Mouse (Mus musculus) hindbrain, embryonic 13.5 days (tissue): ENCODE data around the gene Lrrc10. TPM values are rescaled to one million over a fixed set of nuclear protein-coding genes. Genes with fewer than 3 reads are reported as not detected.
"Not testable (repeated sequence)": the region's sequence is repeated elsewhere in the genome, so short reads cannot be mapped to it uniquely, and the experiment has no call there.

ENCODE experiments used
- ATAC-seq: fragments of 200-750 bp; cut with Nextera tagmentation; 2 replicates; pipeline ENCODE4 v1.8.0; 2017; ENCODE audit warnings: moderate TSS enrichment; ENCODE audit not compliant: low FRiP score
- H3K27ac ChIP-seq: fragments of 300-500 bp; sonication (generic); 2 replicates; pipeline ENCODE4 v1.5.1; 2015; ENCODE audit warnings: inconsistent platforms, mild to moderate bottlenecking, moderate library complexity
- H3K27me3 ChIP-seq: fragments of 300-500 bp; sonication (generic); 2 replicates; pipeline ENCODE4 v1.6.1; 2015; ENCODE audit warnings: mild to moderate bottlenecking, inconsistent platforms
- H3K36me3 ChIP-seq: fragments of 300-500 bp; sonication (generic); 2 replicates; pipeline ENCODE4 v1.6.1; 2015; ENCODE audit warnings: mild to moderate bottlenecking, inconsistent platforms
- H3K4me1 ChIP-seq: fragments of 300-500 bp; sonication (generic); replicated peaks from 2 replicates; pipeline ENCODE4 v1.6.1; 2015; ENCODE audit warnings: inconsistent platforms
- H3K4me2 ChIP-seq: fragments of 300-500 bp; sonication (generic); 2 replicates; pipeline ENCODE4 v1.6.1; 2015; ENCODE audit warnings: inconsistent platforms, mild to moderate bottlenecking, moderate library complexity
- H3K4me3 ChIP-seq: fragments of 300-500 bp; sonication (generic); 2 replicates; pipeline ENCODE4 v1.5.1; 2015; ENCODE audit warnings: mild to moderate bottlenecking, inconsistent platforms
- H3K9ac ChIP-seq: fragments of 300-500 bp; sonication (generic); 2 replicates; pipeline ENCODE4 v1.6.1; 2015; ENCODE audit warnings: mild to moderate bottlenecking, inconsistent platforms
- H3K9me3 ChIP-seq: fragments of 300-500 bp; sonication (generic); 2 replicates; pipeline ENCODE4 v1.6.1; 2016; ENCODE audit warnings: inconsistent platforms
- WGBS: fragments of 180-500 bp; shearing (Covaris S2); methylation state at CpG from one replicate; pipeline ENCODE4 v1.1.7; 2015; 5-methylcytosine and 5-hydroxymethylcytosine counted together
- polyA plus RNA-seq: library from polyadenylated mRNA; unstranded; fragments of >200 nt; fragmentation: Nextera tagmentation; extraction: Ambion mirVana; gene quantifications from 2 replicates; pipeline ENCODE4 v1.2.1, GENCODE M21; 2015

Lrrc10 gene
- polyA plus RNA-seq, 1 experiment from 2014 or later: not detected

DNA sequence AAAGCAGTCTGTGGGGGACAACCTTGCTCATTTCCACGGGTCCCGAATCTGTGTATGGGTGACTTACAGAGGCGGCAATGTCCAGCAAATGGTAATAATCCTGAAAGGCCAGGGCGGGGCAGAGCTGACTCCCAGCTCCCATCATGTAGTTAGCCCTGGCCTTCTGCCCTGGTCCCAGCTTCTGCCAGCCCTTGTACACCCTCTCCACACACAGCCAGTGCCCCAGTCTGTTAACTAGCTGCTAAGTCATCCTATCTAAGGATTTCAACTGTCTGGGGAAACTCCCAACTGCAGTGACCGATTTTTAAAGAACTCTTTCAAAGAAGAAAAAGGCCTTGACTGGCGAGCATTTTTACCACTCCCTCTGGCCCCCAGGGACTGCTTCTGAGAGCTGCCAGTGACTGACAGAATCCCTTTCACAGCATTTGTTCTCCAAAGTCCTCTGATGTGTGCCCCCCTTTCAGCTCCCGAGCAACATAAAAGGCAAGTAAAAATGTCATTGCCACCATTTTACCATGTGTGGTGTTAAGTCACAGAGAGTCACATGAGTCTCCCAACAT is 26.8 kb upstream of the Lrrc10 start:
- ATAC-seq: no peak
- no peaks in the 10 kb centered on the region for H3K9me3 ChIP-seq
- peaks cover 23% of the 10 kb centered on the region for H3K4me1 ChIP-seq
- H3K27ac ChIP-seq: no peak overlapping the region
- H3K27me3 ChIP-seq: no peaks in the 10 kb centered on the region
- no peak overlapping the region for H3K4me3 ChIP-seq
- no peak overlapping the region for H3K9ac ChIP-seq
- no peak overlapping the region for H3K4me2 ChIP-seq
- WGBS: 42% methylated on average over 7 of the region's 7 CpGs
- no peaks in the 10 kb centered on the region for H3K36me3 ChIP-seq

DNA sequence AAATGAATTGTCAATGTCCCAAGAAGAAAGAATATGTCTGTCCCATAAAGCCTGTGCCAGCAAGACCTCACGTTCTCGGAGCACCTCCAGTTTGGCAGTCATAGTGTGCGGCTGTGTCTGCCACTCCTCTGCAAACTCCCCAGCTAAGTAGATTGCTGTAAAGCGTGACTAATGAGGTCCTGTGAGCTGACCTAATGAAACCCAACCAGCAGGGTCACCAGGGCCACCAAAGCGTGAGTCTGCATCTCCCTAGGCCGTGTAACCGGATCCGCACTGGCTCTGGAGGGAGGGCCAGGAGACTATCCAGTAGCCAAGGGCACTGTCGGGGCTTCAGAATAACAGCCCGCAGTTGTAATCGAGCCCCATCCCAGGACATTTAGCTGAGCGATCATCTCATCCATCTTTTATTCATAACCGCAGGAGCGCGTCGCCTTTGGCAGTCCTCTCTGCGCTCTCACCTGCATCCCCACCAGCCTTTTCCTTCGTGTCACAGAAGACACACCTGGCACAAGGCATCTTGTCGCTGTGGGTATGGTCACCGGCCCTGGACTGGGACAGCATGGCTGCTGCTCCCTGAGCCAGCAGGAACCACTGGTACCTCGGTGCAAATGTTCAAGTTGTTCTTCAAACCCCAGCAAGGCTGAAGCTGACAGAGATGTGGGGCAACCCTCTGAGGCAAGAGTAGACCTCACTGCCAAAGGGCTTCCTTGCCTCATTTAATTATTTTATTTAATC is 24.0 kb upstream of the Lrrc10 start:
- H3K36me3 ChIP-seq: no peaks in the 10 kb centered on the region
- H3K27ac ChIP-seq: no peak overlapping the region
- peaks cover 7% of the 10 kb centered on the region; the same call in 1 of the 2 replicates for H3K27me3 ChIP-seq
- no peak for ATAC-seq
- H3K9ac ChIP-seq: peak overlapping the region; percentile 19; the same call in 1 of the 2 replicates
- no peak overlapping the region for H3K4me3 ChIP-seq
- no peaks in the 10 kb centered on the region for H3K9me3 ChIP-seq
- peaks cover 17% of the 10 kb centered on the region for H3K4me1 ChIP-seq
- WGBS: 17% methylated on average over 21 of the region's 21 CpGs
- 0 out of 2 replicates have a peak overlapping the region, but pooled peaks have one; percentile 4 for H3K4me2 ChIP-seq

DNA sequence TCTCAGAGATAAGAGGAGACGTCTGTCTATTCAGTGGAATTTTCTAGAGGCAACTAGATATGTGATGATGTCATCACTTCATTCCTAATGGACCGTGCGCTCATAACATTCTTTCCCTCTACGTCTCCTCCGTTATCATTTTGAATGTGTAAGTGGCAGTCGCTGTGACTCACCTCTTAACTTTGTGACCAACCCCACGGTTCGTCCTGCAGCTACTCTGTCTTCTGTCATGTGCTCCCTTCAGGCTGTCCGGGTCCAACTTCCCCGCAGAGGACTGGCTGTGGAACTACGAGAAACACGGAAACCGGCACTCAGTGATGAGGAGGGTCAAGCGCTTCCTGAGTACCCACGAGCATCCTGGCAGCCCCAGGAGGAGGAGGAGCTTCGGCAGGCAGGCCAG is 21.4 kb upstream of the Lrrc10 start:
- 70% methylated on average over 16 of the region's 16 CpGs for WGBS
- Histone ChIP-seq H3K4me1 (peaks cover 8% of the 10 kb centered on the region), H3K27ac (no peak overlapping the region), H3K4me3 (no peak overlapping the region), H3K9ac (no peak overlapping the region), H3K9me3 (no peaks in the 10 kb centered on the region), H3K4me2 (no peak overlapping the region), H3K36me3 (no peaks in the 10 kb centered on the region), H3K27me3 (peaks cover 7% of the 10 kb centered on the region; the same call in 1 of the 2 replicates)
- ATAC-seq: no peak

DNA sequence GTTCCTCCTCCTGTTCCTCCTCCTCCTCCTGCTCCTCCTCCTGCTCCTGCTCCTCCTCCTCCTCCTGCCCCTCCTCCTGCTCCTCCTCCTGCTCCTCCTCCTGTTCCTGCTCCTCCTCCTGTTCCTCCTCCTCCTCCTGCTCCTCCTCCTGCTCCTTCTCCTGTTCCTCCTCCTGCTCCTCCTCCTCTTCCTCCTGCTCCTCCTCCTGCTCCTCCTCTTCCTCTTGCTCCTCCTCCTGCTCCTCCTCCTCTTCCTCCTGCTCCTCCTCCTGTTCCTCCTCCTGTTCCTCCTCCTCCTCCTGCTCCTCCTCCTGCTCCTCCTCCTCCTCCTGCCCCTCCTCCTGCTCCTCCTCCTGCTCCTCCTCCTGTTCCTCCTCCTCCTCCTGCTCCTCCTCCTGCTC is 19.4 kb upstream of the Lrrc10 start:
- H3K4me1 ChIP-seq, H3K27ac ChIP-seq, H3K36me3 ChIP-seq, H3K4me3 ChIP-seq, ATAC-seq, H3K4me2 ChIP-seq, H3K9me3 ChIP-seq, H3K9ac ChIP-seq, H3K27me3 ChIP-seq: not testable (repeated sequence)

DNA sequence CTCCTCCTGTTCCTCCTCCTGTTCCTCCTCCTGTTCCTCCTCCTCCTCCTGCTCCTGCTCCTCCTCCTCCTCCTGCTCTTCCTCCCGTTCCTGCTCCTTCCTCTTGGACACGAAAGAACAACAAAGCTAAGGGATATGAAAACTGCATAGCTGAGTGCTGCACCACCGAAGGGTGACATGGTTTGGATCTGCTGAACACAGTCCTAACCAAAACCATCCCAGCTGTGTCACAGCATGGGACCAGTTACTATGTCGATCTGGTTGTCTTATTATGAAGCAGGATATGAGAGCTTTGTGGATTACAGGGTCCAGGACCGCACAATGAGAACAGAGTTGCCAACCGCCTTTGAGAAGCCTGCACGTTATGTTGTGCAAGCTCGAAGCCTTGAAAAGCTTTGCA is 19.0 kb upstream of the Lrrc10 start:
- Histone ChIP-seq H3K27me3 (peaks cover 7% of the 10 kb centered on the region; the same call in 1 of the 2 replicates), H3K27ac (no peak overlapping the region), H3K4me1 (peaks cover 4% of the 10 kb centered on the region), H3K36me3 (no peaks in the 10 kb centered on the region), H3K4me3 (no peak overlapping the region), H3K9me3 (no peaks in the 10 kb centered on the region), H3K4me2 (no peak overlapping the region), H3K9ac (no peak overlapping the region)
- no peak for ATAC-seq
- 84% methylated on average over 8 of the region's 8 CpGs for WGBS

DNA sequence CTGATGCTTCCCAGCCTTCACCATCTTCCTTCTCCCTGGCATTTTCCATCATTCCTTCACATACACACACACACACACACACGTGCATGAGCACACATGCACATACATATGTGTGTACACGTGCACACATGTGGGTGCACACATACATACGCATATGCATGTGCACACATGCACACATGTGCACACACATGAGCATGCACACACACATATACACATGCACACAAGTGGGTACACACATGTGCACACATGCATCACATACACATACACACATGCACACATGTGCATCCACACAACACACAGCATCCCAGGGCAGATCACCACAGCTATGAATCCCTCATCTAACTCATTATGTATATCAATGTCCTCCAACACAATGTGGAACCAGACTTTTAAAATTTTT is 14.0 kb upstream of the Lrrc10 start:
- Histone ChIP-seq H3K4me3 (no peak overlapping the region), H3K9me3 (no peaks in the 10 kb centered on the region), H3K27ac (no peak overlapping the region), H3K4me2 (no peak overlapping the region), H3K4me1 (no peaks in the 10 kb centered on the region), H3K36me3 (no peaks in the 10 kb centered on the region), H3K9ac (no peak overlapping the region), H3K27me3 (no peaks in the 10 kb centered on the region)
- no peak for ATAC-seq
- 91% methylated on average over 3 of the region's 3 CpGs for WGBS

DNA sequence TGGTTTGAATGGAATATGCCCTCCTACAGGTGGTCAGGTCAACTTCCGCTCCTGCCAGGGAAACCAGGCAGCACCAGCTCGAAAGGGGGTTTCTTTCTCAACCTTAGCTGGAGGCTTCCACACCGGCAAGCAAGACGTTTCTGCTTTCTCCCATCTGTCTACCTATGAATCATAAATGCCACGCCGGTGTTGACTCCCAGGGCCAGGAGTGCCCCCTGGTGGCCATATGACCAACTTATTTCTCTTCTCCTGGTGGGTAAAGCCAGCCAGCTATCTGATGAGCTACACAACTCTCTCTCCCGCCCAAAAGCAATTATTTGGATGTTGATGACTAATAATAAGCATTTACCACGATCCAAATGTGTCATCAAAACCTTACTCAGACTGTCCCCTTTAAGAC is 11.4 kb upstream of the Lrrc10 start:
- Histone ChIP-seq H3K4me1 (no peaks in the 10 kb centered on the region), H3K4me3 (no peak overlapping the region), H3K27me3 (no peaks in the 10 kb centered on the region), H3K4me2 (no peak overlapping the region), H3K27ac (no peak overlapping the region), H3K9ac (no peak overlapping the region), H3K9me3 (no peaks in the 10 kb centered on the region), H3K36me3 (no peaks in the 10 kb centered on the region)
- no peak for ATAC-seq
- WGBS: 25% methylated on average over 8 of the region's 8 CpGs

DNA sequence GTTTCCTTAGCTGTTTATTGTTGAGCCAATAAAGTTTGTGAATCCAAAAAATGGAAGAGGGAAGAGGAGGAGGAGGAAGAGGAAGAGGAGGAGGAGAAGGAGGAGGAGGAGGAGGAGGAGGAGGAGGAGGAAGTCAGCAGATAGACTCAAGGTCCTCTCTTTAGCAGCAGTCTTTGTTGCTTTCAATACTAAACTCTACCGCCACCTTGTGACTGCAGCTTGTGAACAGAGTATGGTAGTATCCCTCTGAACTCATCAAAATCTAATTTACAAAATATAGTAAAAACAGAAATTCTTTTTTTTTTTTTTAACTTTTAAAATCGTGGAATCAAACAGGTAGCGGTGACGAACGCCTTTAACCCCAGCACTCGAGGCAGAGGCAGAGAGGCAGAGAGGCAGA is 4.8 kb upstream of the Lrrc10 start:
- 68% methylated on average over 6 of the region's 6 CpGs for WGBS
- no peak for ATAC-seq
- H3K4me2 ChIP-seq: no peak overlapping the region
- no peaks in the 10 kb centered on the region for H3K27me3 ChIP-seq
- no peaks in the 10 kb centered on the region for H3K36me3 ChIP-seq
- 0 out of 2 replicates have a peak, but pooled peaks cover 3% of the 10 kb centered on the region for H3K4me1 ChIP-seq
- H3K9ac ChIP-seq: no peak overlapping the region
- H3K27ac ChIP-seq: no peak overlapping the region
- no peak overlapping the region for H3K4me3 ChIP-seq
- no peaks in the 10 kb centered on the region for H3K9me3 ChIP-seq

DNA sequence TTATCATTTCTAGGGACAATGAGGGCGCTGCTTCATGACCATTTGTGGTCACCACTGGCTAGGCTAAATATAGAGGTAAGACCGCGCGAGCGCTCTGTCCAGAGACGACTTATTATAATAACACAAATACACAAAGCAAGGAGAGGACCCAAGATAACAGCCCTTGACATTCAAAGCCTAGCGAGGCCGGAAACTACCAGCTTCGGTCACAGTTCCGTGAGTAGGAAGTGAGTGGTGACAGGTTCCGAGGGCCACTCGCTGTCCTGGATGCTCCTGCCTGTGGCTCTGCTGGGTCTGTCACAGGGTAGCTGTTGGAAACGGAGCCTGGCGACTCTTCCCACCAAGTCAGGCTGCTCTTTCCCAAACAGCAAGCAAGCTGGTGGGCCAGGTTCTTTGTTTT is 2.8 kb upstream of the Lrrc10 start:
- H3K27ac ChIP-seq: no peak overlapping the region
- H3K9ac ChIP-seq: no peak overlapping the region
- H3K4me1 ChIP-seq: peaks cover 12% of the 10 kb centered on the region; the same call in 1 of the 2 replicates
- no peak overlapping the region for H3K4me3 ChIP-seq
- no peaks in the 10 kb centered on the region for H3K36me3 ChIP-seq
- H3K9me3 ChIP-seq: no peaks in the 10 kb centered on the region
- no peak overlapping the region for H3K4me2 ChIP-seq
- no peak for ATAC-seq
- H3K27me3 ChIP-seq: no peaks in the 10 kb centered on the region; the same call in 1 of the 2 replicates
- WGBS: 85% methylated on average over 14 of the region's 14 CpGs

DNA sequence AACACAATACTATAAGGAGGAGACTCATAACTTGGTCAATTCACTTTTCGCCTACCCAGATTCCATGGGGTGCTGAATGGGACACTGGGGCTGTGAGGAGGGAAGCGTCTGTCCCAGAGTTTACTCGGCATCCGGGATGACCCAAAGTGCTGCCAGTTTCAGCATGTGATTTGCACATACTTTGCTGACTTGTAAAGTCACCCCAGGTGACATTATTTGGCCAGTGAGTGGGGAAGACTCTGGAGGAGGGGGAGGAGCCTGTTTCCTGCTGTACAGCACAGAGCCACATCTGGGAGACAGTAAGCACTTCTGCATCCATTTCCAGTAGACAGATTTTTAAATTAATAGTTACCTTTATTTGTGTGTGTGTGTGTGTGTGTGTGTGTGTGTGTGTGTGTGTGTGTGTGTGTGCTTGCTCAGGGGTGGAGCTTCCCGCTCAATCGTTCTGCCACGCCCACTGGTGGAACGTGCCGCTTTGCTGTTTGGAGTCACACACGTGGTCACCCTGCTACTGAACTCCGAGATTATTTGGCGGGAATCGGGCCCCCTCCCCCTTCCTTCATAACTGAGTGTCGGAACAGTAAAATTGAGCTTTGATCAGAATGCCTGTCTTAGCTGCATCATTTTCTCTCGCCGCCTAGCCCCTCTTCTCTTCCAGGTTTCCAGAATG is 1.5 kb upstream of the Lrrc10 start:
- peaks cover 12% of the 10 kb centered on the region; the same call in 1 of the 2 replicates for H3K4me1 ChIP-seq
- 54% methylated on average over 16 of the region's 16 CpGs for WGBS
- ATAC-seq, H3K27ac ChIP-seq, H3K4me2 ChIP-seq, H3K36me3 ChIP-seq, H3K9ac ChIP-seq, H3K9me3 ChIP-seq, H3K4me3 ChIP-seq, H3K27me3 ChIP-seq: not testable (repeated sequence)

DNA sequence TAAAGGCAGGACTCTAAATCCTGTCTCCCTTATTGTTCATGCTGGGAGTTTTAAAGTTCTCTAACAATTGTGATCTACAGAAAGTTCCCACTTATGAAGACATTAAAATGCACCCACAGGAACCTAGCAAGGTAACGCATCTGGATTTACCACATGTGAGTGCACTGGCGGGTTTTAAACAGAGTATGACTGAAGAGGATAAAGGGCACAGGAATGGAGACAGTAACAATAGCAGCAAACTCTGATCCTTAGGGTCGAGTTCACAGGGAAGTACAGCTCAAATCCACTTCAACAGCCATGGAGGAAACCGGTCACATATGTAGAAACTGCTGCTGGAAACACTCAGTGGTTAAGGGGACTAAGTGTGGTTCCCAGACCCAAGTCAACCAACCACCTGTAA is 4.1 kb downstream of the Lrrc10 start:
- Histone ChIP-seq H3K4me2 (no peak overlapping the region), H3K9me3 (no peaks in the 10 kb centered on the region), H3K27me3 (no peaks in the 10 kb centered on the region; the same call in 1 of the 2 replicates), H3K4me3 (no peak overlapping the region), H3K27ac (no peak overlapping the region), H3K4me1 (peaks cover 12% of the 10 kb centered on the region; the same call in 1 of the 2 replicates), H3K36me3 (peaks cover 57% of the 10 kb centered on the region), H3K9ac (no peak overlapping the region)
- no peak for ATAC-seq
- WGBS: 78% methylated on average over 4 of the region's 4 CpGs

DNA sequence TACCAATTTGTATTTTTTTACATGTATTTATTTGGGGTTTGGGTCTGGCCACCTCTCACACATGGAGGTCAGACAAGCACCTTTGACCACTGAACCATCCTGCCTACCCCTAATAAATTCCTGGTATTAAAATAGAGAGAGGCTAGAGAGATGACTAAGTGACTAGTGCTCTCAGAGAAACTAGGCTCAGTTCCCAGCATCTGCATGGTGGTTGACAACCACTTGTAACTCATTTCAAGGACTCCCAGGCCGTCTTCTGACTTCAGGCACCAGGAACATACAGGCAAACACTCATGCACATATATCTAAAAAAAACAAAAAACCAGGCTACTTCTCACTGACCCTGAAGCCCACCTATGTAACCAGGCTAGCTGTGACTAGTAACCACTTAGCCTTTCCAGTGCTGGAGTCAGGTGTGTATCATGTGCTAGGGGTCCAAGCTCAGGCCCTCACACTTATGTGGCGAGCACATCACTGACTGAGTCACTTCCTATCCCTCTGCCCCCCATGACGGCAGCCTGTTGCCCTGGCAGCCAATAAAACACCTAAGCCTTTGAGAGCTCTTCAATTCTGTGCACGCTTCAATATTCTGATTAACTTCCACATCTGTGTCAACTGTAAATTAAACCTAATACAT is 4.9 kb downstream of the Lrrc10 start:
- WGBS: 87% methylated on average over 4 of the region's 4 CpGs

More for the DNA sequence above, 4.9 kb downstream of the Lrrc10 start:
- Histone ChIP-seq H3K27me3 (no peaks in the 10 kb centered on the region; the same call in 1 of the 2 replicates), H3K4me2 (no peak overlapping the region), H3K9ac (no peak overlapping the region), H3K4me1 (peaks cover 12% of the 10 kb centered on the region; the same call in 1 of the 2 replicates), H3K9me3 (no peaks in the 10 kb centered on the region), H3K36me3 (peaks cover 65% of the 10 kb centered on the region), H3K4me3 (no peak overlapping the region), H3K27ac (no peak overlapping the region)
- no peak for ATAC-seq
